Mouse (Mus musculus): ENCODE measurements around the gene Stk25. TPM values are rescaled to one million over a fixed set of nuclear protein-coding genes. Genes with fewer than 3 reads are reported as not detected.

The Stk25 gene
- polyA plus RNA-seq, 1 experiment from 2014 or later: 365 TPM

- Histone ChIP-seq H3K27me3 (no peaks in the 10 kb centered on the region), H3K4me3 (peak overlapping the region; percentile 100), H3K4me1 (replicated peaks) (peaks cover 26% of the 10 kb centered on the region), H3K9me3 (no peaks in the 10 kb centered on the region), H3K9ac (peak overlapping the region; percentile 98), H3K4me2 (peak overlapping the region; percentile 89), H3K27ac (replicated peaks) (peak overlapping the region; percentile 95), H3K36me3 (no peaks in the 10 kb centered on the region)
- no peak for ATAC-seq (ENCODE audit: low FRiP score, low read depth)
- WGBS: 3% methylated on average over 6 of the region's 6 CpGs
These were observed 24.0 kb downstream of the Stk25 start for GRCm38 (mm10) chr1:93634481-93634891.

DNA sequence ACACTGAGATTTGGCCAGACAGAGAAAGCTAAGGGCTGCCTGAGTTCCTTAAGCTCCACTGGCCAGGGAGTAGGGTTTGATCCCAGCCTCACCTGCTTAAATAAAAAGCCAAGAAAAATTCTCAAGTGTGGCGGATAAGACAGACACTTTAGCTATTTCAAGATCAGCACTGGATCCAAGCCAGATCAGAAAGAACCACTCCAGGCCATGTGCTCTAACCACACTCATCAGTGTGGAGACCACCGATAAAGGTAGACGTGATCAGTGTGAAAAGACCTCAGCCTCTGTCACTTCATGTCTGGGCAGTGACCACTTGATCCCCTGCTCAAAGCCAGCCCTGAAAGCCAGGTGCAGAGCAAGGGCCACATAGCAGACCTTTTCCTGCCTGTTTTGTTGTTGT, 25.7 kb downstream of the Stk25 start:
- no peak overlapping the region for H3K9ac ChIP-seq
- WGBS: 89% methylated on average over 3 of the region's 3 CpGs

GRCm38 (mm10) chr1:93630796-93631195, 27.7 kb downstream of the Stk25 start:
- no peak for ATAC-seq (ENCODE audit: low FRiP score, low read depth)
- H3K27ac ChIP-seq (replicated peaks): no peak overlapping the region
- H3K36me3 ChIP-seq: peaks cover 33% of the 10 kb centered on the region
- no peaks in the 10 kb centered on the region for H3K27me3 ChIP-seq
- peaks cover 20% of the 10 kb centered on the region for H3K4me1 ChIP-seq (replicated peaks)
- no peaks in the 10 kb centered on the region for H3K9me3 ChIP-seq
- no peak overlapping the region for H3K4me2 ChIP-seq
- H3K9ac ChIP-seq: no peak overlapping the region
- H3K4me3 ChIP-seq: no peak overlapping the region
- WGBS: 88% methylated on average over 3 of the region's 3 CpGs

More for the DNA sequence above, 25.7 kb downstream of the Stk25 start:
- H3K27ac ChIP-seq (replicated peaks): no peak overlapping the region
- no peaks in the 10 kb centered on the region for H3K9me3 ChIP-seq
- ATAC-seq (ENCODE audit: low FRiP score, low read depth): no peak
- no peak overlapping the region for H3K4me2 ChIP-seq
- H3K4me1 ChIP-seq (replicated peaks): peaks cover 26% of the 10 kb centered on the region
- peaks cover 17% of the 10 kb centered on the region for H3K36me3 ChIP-seq
- H3K27me3 ChIP-seq: no peaks in the 10 kb centered on the region
- H3K4me3 ChIP-seq: no peak overlapping the region

DNA sequence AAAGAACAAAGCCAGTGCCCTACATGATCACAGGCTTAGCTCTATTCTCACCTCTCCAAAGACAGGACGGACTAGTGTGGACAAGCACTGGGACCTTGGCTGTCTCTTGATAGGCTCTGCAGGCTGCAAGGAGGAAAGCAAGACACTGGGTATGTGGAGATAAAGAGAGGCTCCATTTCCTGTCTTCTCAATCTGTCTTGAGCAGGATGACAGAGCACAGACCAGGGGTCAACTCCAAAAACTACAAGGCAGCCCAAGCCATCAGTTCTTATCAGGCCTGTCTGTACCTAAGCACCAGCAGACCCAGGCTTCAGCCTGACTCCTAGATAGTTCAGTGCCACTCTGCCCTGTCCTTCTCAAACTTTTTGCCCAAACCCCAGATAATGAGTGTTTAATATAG, 34.0 kb downstream of the Stk25 start:
- 90% methylated on average over 1 of the region's 1 CpGs for WGBS
- no peak for ATAC-seq (ENCODE audit: low FRiP score, low read depth)
- no peaks in the 10 kb centered on the region for H3K9me3 ChIP-seq

GRCm38 (mm10) chr1:93618948-93619347, 39.5 kb downstream of the Stk25 start:
- ATAC-seq (ENCODE audit: low FRiP score, low read depth): peak; percentile 46; the same call in 1 of the 2 replicates
- Histone ChIP-seq H3K36me3 (peaks cover 23% of the 10 kb centered on the region), H3K4me3 (no peak overlapping the region), H3K27ac (replicated peaks) (no peak overlapping the region), H3K4me1 (replicated peaks) (no peaks in the 10 kb centered on the region), H3K4me2 (no peak overlapping the region), H3K9me3 (no peaks in the 10 kb centered on the region), H3K27me3 (no peaks in the 10 kb centered on the region), H3K9ac (no peak overlapping the region)
- WGBS: 84% methylated on average over 5 of the region's 5 CpGs

More for the DNA sequence above, 34.0 kb downstream of the Stk25 start:
- no peaks in the 10 kb centered on the region for H3K4me1 ChIP-seq (replicated peaks)
- H3K4me2 ChIP-seq: no peak overlapping the region
- H3K9ac ChIP-seq: no peak overlapping the region
- H3K27ac ChIP-seq (replicated peaks): no peak overlapping the region
- no peaks in the 10 kb centered on the region for H3K27me3 ChIP-seq
- H3K36me3 ChIP-seq: peaks cover 75% of the 10 kb centered on the region
- no peak overlapping the region for H3K4me3 ChIP-seq

DNA sequence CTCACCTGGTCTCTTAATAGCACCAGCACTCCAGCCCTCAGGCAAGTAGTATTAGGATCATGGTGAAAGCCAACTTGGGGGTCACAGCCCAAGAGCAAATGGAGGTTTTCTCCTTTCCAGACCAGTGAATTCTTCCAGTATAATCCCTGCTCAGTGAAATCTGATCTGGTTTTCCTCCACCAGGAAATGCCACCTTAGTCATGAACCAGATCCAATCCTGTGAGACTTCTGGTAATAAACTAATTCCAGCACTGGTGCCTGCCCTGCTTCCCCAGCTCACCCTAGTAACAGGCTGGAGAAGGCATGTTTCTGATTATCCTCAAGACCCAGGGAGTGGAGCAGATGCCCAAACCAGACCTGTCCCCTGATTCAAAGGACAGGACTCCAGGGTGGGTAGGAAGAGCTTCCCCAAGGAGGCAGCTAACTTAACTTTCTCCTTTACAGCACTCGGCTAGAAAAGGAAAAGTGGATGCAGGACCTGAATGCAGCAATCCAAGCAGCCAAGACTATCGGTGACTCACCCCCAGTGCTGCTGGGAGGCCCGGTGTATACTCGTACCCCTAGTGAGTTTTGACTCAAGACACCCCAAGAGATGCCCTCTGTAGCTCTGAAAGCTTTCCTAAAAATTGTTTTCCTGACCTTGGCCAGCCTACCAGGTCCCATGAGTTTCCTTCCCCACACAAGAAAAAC, 40.3 kb downstream of the Stk25 start:
- WGBS: 94% methylated on average over 4 of the region's 4 CpGs

DNA sequence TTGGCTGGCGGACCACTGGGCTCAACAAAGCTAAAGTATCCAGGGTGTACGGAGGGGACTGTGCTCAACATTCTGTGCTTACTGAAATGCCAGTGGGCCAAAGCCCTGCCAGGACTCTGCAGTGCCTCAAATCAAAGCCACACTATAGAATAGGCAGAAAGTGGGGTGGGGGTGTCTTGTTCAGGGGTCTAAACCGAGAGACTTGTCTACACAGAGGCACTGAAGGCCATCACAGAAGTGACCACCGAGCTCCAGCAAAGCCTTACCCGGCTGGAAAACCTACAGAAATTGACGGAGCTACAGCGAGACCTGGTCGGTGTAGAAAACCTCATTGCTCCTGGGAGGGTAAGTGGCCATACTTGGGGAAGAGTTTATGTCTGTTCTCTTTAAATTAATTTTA, 48.7 kb downstream of the Stk25 start:
- Histone ChIP-seq H3K27ac (replicated peaks) (no peak overlapping the region), H3K4me2 (no peak overlapping the region), H3K9me3 (no peaks in the 10 kb centered on the region), H3K36me3 (no peaks in the 10 kb centered on the region), H3K27me3 (no peaks in the 10 kb centered on the region), H3K9ac (no peak overlapping the region), H3K4me1 (replicated peaks) (no peaks in the 10 kb centered on the region), H3K4me3 (no peak overlapping the region)
- no peak for ATAC-seq (ENCODE audit: low FRiP score, low read depth)
- WGBS: 84% methylated on average over 8 of the region's 8 CpGs

More for the DNA sequence above, 40.3 kb downstream of the Stk25 start:
- Histone ChIP-seq H3K36me3 (peaks cover 16% of the 10 kb centered on the region), H3K9me3 (no peaks in the 10 kb centered on the region), H3K4me2 (no peak overlapping the region), H3K4me1 (replicated peaks) (no peaks in the 10 kb centered on the region), H3K4me3 (no peak overlapping the region), H3K27me3 (no peaks in the 10 kb centered on the region), H3K27ac (replicated peaks) (no peak overlapping the region), H3K9ac (no peak overlapping the region)
- ATAC-seq (ENCODE audit: low FRiP score, low read depth): no peak

- 76% methylated on average over 4 of the region's 4 CpGs for WGBS
- no peak overlapping the region for H3K27ac ChIP-seq (replicated peaks)
- H3K27me3 ChIP-seq: no peaks in the 10 kb centered on the region
- no peaks in the 10 kb centered on the region for H3K36me3 ChIP-seq
- H3K4me3 ChIP-seq: no peak overlapping the region
- no peak for ATAC-seq (ENCODE audit: low FRiP score, low read depth)
- H3K4me2 ChIP-seq: no peak overlapping the region
- H3K9me3 ChIP-seq: no peaks in the 10 kb centered on the region
- H3K4me1 ChIP-seq (replicated peaks): no peaks in the 10 kb centered on the region
- no peak overlapping the region for H3K9ac ChIP-seq
These were observed 49.7 kb downstream of the Stk25 start for GRCm38 (mm10) chr1:93608696-93609245.

DNA sequence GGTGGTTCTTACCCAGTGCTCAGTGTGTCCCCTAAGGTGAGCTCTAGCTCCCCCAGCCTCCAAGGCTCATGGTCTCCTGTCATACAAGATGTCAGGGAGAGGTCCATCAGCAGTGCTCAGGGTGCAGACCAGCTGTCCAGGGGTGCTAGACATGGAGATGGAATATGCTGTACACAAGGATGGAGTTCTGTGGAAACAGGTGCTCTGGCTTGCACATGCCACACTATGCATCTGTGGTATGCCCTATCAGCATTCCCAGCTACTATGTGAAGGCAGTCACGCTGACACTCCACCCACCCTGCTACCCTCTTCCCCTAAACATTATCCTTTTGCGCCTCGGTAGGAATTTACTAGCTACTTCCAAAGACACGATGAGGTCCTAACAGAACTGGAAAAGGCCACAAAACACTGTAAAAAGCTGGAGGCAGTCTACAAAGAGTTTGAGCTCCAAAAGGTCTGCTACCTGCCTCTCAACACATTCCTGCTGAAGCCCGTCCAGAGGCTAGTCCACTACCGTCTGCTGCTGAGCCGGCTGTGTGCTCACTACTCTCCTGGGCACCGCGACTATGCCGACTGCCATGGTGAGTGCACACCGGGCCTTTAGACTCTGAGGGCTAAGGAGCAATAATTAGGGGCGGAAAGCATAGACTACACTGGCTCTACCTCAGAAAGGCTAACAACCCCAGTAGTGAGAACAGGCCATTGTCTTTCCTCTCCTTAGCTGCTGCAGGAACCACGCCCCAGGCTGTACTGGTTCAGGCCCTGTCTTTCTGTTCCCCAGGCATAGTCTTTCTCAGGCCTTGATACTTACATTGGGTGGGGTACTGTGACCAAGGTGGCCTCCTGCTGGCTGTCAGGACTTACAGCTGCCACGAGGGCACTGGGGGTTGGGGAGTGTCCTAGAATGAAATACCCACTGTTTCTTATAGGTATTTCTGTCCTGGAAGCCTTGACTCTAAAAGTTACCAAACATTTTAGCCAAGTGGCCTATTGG, 51.1 kb downstream of the Stk25 start:
- Histone ChIP-seq H3K9me3 (no peaks in the 10 kb centered on the region), H3K4me3 (no peak overlapping the region), H3K4me1 (replicated peaks) (no peaks in the 10 kb centered on the region), H3K36me3 (no peaks in the 10 kb centered on the region), H3K4me2 (no peak overlapping the region), H3K9ac (no peak overlapping the region), H3K27me3 (no peaks in the 10 kb centered on the region), H3K27ac (replicated peaks) (no peak overlapping the region)
- 84% methylated on average over 14 of the region's 14 CpGs for WGBS
- ATAC-seq (ENCODE audit: low FRiP score, low read depth): no peak

- no peak overlapping the region for H3K9ac ChIP-seq
- H3K27ac ChIP-seq (replicated peaks): no peak overlapping the region
- no peaks in the 10 kb centered on the region for H3K36me3 ChIP-seq
- ATAC-seq (ENCODE audit: low FRiP score, low read depth): no peak
- WGBS: 92% methylated on average over 12 of the region's 12 CpGs
- H3K9me3 ChIP-seq: no peaks in the 10 kb centered on the region
- no peak overlapping the region for H3K4me2 ChIP-seq
- H3K27me3 ChIP-seq: no peaks in the 10 kb centered on the region
- H3K4me1 ChIP-seq (replicated peaks): no peaks in the 10 kb centered on the region
- H3K4me3 ChIP-seq: no peak overlapping the region
These were observed 54.5 kb downstream of the Stk25 start for GRCm38 (mm10) chr1:93603921-93604320.

GRCm38 (mm10) chr1:93602911-93603310, 55.5 kb downstream of the Stk25 start:
- H3K9me3 ChIP-seq: no peaks in the 10 kb centered on the region
- H3K36me3 ChIP-seq: no peaks in the 10 kb centered on the region
- no peak overlapping the region for H3K9ac ChIP-seq
- H3K4me2 ChIP-seq: no peak overlapping the region
- no peak for ATAC-seq (ENCODE audit: low FRiP score, low read depth)
- H3K27ac ChIP-seq (replicated peaks): no peak overlapping the region
- H3K4me1 ChIP-seq (replicated peaks): no peaks in the 10 kb centered on the region
- WGBS: 83% methylated on average over 4 of the region's 4 CpGs
- no peak overlapping the region for H3K4me3 ChIP-seq
- H3K27me3 ChIP-seq: no peaks in the 10 kb centered on the region

DNA sequence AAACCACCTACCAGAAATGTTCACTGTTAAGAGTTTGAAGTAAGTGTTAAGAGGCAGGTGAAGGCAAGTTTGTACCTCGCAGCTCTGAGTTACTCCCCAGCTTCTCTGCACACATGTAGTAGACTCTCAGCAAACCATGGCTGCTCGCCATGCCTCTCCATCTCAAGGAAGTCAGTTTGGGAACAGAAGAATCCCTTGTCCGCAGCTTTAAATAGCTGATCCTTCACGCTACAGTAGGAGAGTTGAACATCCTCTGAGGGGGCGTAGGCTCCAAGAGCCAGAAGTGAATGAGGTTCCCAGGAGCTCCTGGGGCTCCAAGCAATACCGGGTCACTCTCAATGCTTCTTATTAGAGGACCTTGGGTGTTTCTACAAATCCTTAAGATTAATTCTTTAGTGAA, 62.5 kb downstream of the Stk25 start:
- Histone ChIP-seq H3K4me2 (no peak overlapping the region), H3K27ac (replicated peaks) (no peak overlapping the region), H3K9ac (no peak overlapping the region), H3K4me1 (replicated peaks) (no peaks in the 10 kb centered on the region), H3K9me3 (no peaks in the 10 kb centered on the region), H3K4me3 (no peak overlapping the region), H3K27me3 (no peaks in the 10 kb centered on the region), H3K36me3 (0 out of 2 replicates have a peak, but pooled peaks cover 5% of the 10 kb centered on the region)
- ATAC-seq (ENCODE audit: low FRiP score, low read depth): no peak
- 74% methylated on average over 6 of the region's 6 CpGs for WGBS
